Mouse (Mus musculus): Measurements from ENCODE around the gene Zfp644.
A peak's percentile ranks its signal among the peaks of the same experiment; 100 is the strongest.

Gene Zfp644

DNA sequence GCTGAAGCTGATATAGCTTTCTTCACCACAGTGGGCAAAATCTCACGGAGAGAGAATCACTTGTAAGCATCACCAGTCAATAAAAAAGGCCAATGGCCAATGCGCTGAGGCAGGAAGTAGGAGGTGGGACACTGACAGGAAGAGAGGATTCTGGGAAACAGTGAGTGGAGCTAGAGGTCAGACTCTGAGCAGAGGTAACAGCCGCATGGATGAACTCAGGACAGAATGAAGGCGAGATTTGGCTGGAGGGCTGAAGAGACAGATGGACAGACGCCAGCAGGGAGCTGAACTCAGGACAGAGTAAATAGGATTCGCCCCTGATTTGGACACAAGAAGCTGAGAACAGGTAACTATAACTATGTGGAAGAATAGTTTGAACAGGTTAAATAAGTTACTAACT is 92.0 kb downstream of the Zfp644 start:
- no peak for ATAC-seq (ENCODE audit: insufficient number of reproducible peaks, low FRiP score, low TSS enrichment)

DNA sequence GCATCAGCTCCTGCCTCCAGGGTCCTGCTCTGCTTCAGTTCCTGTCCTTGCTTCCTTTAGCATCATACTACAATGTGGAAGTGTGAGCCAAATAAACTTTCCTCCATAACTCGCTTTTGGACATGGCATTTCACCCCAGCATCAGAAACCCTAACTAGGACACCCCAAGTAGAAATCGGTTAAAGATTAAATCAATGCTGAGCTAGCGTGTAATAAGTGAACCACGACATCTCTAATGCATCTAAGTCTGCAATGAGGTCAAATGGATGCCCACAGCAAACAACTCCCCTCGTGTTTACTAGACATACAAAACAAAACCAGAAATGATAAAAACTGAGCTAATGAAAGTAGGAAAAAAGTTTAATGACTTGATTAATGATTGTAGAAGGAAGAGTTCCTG is 92.7 kb downstream of the Zfp644 start:
- no peak for ATAC-seq (ENCODE audit: insufficient number of reproducible peaks, low FRiP score, low TSS enrichment)

DNA sequence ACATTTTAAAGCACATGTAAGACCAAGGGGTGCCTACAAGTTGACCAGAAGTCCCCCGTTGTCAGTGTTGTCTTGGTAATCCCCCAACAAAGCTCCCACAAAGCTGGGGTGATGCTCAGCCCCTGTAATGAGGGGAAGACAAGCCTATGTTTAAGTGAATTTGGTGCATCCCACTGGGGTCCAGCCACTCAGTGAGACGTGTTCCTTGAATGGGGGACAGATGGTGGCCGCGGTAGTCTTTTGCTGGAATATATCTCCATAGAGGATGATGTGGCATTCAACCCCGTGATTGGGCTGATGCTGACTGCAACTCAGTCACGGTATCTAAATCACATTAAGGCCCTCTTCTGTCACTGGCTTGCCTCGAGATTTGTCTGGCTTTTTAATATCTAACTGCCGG is 97.6 kb downstream of the Zfp644 start:
- no peak for ATAC-seq (ENCODE audit: insufficient number of reproducible peaks, low FRiP score, low TSS enrichment)

DNA sequence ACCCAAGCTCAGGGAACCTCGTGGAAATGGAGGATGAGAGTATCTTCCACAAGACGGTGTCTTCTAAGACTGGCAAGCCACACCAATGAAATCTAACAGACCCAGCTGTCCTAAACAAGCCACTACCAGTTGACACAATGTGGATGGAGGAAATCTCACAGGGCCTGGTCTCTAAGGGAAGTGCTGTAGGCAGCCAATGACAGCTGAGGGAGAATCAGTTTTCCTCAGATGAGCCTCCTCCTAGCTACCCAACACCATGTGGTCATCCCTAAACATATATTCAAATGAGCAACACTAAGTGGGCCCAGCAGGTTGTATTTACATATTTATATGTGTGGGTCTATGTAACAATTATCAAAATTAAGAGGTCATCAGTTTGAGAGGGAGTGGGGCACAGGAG is 99.6 kb downstream of the Zfp644 start:
- ATAC-seq (ENCODE audit: insufficient number of reproducible peaks, low FRiP score, low TSS enrichment) = no peak

DNA sequence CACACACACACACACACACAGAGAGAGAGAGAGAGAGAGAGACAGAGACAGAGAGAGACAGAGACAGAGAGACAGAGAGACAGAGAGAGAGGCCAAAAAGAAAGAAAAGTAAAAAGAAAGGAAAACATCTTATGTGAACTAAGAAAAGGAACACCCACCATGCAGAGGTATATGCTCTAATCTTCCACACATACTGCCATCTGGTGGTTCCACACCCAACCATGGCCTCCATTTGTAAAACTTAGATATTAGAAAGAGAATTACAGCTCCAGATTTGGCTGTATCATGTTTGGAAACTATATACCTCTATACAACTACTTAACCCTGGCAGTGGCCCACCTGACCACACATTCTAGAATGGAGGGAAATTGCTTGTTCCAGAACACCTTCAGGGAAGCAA is 102.7 kb downstream of the Zfp644 start:
- no peak for ATAC-seq (ENCODE audit: insufficient number of reproducible peaks, low FRiP score, low TSS enrichment)

DNA sequence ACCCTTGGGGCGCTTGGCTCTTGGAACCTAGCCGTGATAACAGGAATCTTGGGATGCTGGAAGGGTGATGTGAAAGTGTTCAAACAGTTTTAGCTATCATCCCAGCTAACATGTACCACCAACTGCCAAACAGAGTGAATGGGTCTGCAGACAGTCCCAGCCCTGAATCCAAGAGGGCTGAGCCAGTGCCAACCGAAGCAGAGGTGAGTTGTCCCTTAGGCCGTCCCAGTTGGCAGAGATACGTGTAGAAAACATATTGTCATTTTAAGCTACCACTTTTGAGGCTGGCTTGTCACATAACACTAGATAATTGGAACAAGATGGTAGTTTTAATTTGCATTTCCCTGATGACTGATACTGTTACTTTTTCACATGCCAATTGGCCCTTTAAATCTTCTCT is 106.4 kb downstream of the Zfp644 start:
- ATAC-seq (ENCODE audit: insufficient number of reproducible peaks, low FRiP score, low TSS enrichment) = no peak

DNA sequence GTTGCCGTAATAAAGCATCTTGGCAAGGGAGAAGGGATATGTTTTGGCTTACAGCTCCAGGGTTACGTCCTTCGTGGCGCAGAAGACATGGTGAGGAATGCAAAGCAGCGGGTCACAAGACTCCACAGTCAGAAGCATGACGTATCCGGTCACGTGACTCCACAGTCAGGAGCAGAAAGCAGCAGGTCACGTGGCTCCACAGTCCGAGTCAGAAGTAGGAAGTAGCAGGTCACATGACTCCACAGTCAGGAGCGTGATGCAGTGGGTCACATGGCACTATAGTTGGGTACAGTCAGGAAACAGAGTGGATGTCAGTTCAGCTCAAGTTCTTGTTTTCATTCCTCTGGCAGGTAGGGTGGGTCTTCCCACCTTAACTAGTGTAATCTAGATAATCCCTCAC is 107.4 kb downstream of the Zfp644 start:
- ATAC-seq (ENCODE audit: insufficient number of reproducible peaks, low FRiP score, low TSS enrichment) = no peak

DNA sequence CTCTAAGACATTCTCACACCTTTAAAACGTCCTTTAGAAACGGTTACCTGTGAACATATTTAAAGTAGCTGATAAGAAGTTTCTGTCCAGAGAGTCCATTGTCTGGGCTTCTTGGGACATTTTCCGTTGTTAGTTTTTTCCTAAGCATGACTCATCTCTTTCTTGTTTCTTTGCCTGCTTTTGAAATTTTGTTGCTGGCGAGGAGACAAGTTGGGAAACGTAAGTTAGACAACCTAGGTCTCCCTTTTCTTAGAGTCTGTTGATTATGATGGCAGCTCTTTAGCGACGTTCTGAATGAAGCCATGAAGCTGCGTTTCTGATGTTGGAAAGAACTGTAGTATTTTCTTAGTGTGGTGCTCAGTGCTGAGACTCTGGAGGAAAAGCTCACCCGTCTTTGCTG is 108.1 kb downstream of the Zfp644 start:
- ATAC-seq (ENCODE audit: insufficient number of reproducible peaks, low FRiP score, low TSS enrichment) = no peak

DNA sequence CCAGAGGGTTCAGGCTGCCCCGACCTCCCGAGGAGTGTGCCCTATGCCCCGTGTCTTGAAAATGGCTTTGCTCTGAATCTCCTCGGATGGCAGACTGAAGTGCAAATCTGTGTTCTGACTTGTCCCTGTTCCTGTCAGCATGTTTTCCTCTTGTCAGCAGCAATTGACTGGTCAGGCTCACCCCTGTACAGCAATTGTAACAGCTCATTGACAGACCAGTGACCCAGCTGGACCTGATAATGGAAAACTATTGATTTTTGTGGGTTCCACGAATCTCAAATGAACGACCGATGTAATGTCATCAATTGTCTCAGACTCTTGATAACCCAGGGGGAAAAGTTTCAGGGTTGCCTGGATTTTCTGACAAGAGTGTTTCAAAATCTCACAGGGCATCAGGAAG is 116.1 kb downstream of the Zfp644 start:
- no peak for ATAC-seq (ENCODE audit: insufficient number of reproducible peaks, low FRiP score, low TSS enrichment)

DNA sequence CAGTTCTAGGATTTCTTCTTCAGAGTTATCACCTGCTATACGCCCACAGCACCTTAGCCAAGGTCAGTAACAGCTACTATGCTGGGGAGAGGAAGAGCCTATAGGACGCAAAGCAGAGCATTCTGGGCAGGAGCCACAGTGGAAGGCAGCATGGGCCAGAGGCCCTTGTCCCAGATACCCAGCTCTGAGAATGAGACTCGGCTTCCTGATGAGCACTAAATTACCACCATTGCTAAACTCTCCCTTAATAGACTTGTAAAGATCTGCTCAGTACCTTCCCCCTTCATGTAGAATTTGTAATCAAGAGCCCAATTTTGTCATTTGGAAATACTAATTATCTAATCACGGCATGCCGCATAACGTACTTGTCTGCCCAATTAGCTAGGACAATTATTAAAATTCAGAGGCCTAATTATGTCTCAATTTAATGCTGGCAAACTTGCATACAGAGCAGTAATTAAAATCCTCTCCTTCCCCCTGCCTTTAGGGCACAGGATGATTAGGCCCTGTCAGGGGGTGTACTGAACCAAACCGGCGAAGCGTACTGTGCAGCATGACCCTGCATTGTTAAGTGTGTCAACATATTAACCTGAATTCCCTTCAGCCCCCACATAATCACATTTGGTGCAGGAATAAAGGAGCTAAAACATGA is 119.7 kb downstream of the Zfp644 start:
- no peak for ATAC-seq (ENCODE audit: insufficient number of reproducible peaks, low FRiP score, low TSS enrichment)

DNA sequence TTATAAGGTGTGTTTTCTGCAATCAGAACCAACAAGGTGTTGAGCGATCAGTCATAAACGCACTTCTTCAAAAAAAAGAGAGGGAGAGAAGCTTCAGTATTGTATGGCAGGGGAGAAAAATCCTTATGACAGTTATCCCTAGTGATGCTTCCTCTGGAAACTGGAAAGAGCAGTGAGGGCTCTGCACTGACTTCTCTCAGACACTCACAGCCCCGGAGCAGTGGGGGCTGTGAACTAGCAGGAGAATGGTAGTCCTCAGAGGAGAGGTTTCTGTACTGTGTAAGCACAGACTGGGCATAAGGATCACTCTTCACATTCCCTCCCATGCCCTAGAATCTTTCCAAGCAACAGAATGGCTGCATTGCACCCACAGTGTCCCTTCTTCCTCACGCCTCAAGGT is 122.0 kb downstream of the Zfp644 start:
- ATAC-seq (ENCODE audit: insufficient number of reproducible peaks, low FRiP score, low TSS enrichment) = 0 out of 2 replicates have a peak, but pooled peaks have one; percentile 33

DNA sequence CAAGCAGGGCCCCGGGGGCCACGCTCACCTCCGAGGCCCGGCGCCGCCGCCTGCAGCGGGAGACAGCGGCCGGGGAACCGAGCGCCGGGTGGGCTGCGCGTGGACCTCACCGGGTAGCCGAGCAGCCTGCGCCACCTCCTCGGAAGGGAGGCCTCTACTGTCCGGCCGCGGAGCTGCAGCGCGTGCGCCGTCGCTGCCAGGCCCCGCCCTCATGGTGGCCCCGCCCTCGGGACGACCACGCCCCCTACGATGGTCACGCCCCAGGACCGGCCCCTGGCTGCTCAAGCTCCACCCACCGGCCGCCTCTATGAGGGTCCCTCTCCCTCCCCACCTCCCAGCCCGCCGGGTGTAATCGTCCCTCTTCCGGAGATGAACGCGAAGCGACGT is 122.5 kb downstream of the Zfp644 start:
- ATAC-seq (ENCODE audit: insufficient number of reproducible peaks, low FRiP score, low TSS enrichment) = peak; percentile 91

DNA sequence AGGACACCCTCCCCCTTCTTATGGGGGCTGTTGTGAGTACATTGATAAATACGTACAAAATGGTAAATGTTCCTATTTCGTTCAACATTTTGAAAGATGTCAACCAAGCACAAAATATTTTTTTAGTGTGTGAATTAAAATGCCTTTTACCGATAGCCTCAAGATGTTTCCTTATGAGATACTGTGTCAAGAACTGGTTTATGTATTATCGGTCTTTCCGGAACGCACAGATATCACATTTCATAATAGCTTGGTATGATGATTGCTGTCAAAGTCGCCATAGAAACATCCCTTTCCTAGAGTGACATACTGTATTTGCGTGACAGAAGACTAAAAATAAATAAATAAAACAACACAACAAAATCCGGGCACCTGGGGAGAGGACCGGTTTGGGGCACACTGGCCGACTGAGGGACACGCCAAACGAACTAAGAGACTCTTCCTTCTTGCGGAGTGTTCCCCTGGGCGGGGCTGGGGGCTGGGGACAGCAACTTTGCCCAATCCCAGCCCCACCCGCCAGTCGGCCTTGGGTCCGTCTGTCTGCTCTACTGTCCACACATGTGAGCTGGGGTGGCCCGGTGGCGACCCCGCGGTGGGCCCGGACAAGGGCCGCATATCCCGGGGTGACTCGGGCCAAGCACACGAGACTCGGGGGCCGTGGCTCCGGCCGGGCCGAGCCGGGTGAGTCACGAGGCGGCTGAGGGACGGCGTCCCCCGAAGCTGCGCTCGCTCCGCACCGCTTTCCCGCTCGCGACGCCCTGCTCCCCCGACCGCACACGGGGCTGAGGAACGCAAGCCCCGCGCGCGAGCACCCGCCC is 123.1 kb downstream of the Zfp644 start:
- peak; percentile 71 for ATAC-seq (ENCODE audit: insufficient number of reproducible peaks, low FRiP score, low TSS enrichment)

All from cerebellum, adult (tissue).